Mouse (Mus musculus) heart, embryonic 14.5 days (tissue): ENCODE data around the gene Ehd2. TPM values are rescaled to one million over a fixed set of nuclear protein-coding genes. Genes with fewer than 3 reads are reported as not detected.
A peak's percentile ranks its signal among the peaks of the same experiment; 100 is the strongest.

ENCODE experiments used
- ATAC-seq: fragments of 200-750 bp; cut with Nextera tagmentation; 2 replicates; pipeline ENCODE4 v1.8.0; 2017; ENCODE audit warnings: low read depth, moderate TSS enrichment; ENCODE audit not compliant: insufficient number of reproducible peaks, insufficient read depth, low FRiP score
- H3K27ac ChIP-seq, 2 experiments: fragments of 200-500 bp in 1 of 2; fragments of 300-500 bp in 1 of 2; sonication (generic) in 1 of 2; replicated peaks in 1 of 2; 2 replicates each; pipeline ENCODE4 v1.5.1; 2012 to 2014; ENCODE audit warnings: low read depth in 2 of 2, low read length in 2 of 2, control low read depth in 1 of 2, mild to moderate bottlenecking in 1 of 2, mixed read lengths in 1 of 2; ENCODE audit not compliant: control insufficient read depth in 1 of 2, insufficient read depth in 1 of 2
- H3K27me3 ChIP-seq: fragments of 300-500 bp; sonication (generic); 2 replicates; pipeline ENCODE4 v1.6.1; 2014; ENCODE audit warnings: mild to moderate bottlenecking, low read length, control low read depth; ENCODE audit not compliant: control insufficient read depth, insufficient read depth
- H3K36me3 ChIP-seq: fragments of 300-500 bp; sonication (generic); 2 replicates; pipeline ENCODE4 v1.6.1; 2014; ENCODE audit warnings: mild to moderate bottlenecking, control low read depth, low read length, mixed read lengths; ENCODE audit not compliant: control insufficient read depth, insufficient read depth
- H3K4me1 ChIP-seq, 2 experiments: fragments of 200-500 bp in 1 of 2; fragments of 300-500 bp in 1 of 2; sonication (generic) in 1 of 2; 2 replicates each; pipeline ENCODE4 v1.6.1; 2012 to 2014; ENCODE audit warnings: low read length in 2 of 2, control low read depth in 1 of 2, mixed read lengths in 1 of 2; ENCODE audit not compliant: control insufficient read depth in 2 of 2, insufficient read depth in 2 of 2
- H3K4me2 ChIP-seq: fragments of 300-500 bp; sonication (generic); 2 replicates; pipeline ENCODE4 v1.6.1; 2014; ENCODE audit warnings: mild to moderate bottlenecking, low read length
- H3K4me3 ChIP-seq, 2 experiments: fragments of 200-500 bp in 1 of 2; fragments of 300-500 bp in 1 of 2; sonication (generic) in 1 of 2; 2 replicates each; pipeline ENCODE4 v1.5.1; 2012 to 2014; ENCODE audit warnings: low read length in 2 of 2, mild to moderate bottlenecking in 2 of 2, control low read depth in 1 of 2, low read depth in 1 of 2, moderate library complexity in 1 of 2; ENCODE audit not compliant: control insufficient read depth in 1 of 2, insufficient read depth in 1 of 2
- H3K9ac ChIP-seq: fragments of 300-500 bp; sonication (generic); 2 replicates; pipeline ENCODE4 v1.6.1; 2014; ENCODE audit warnings: mild to moderate bottlenecking, low read length
- H3K9me3 ChIP-seq: fragments of 300-500 bp; sonication (generic); 2 replicates; pipeline ENCODE4 v1.6.1; 2016; ENCODE audit warnings: low read length, control low read depth; ENCODE audit not compliant: control insufficient read depth
- WGBS: fragments of 180-500 bp; shearing (Covaris S2); extraction: QIAGEN DNeasy Blood & Tissue Kit; methylation state at CpG from one replicate; pipeline ENCODE4 v1.1.7; 2014; 5-methylcytosine and 5-hydroxymethylcytosine counted together
- polyA plus RNA-seq: library from polyadenylated mRNA; unstranded; fragments of >200 nt; fragmentation: Nextera tagmentation; extraction: Ambion mirVana; gene quantifications from 2 replicates; pipeline ENCODE4 v1.2.1, GENCODE M21; 2014

Gene Ehd2
- polyA plus RNA-seq, 1 experiment from 2014 or later: 37.4 TPM

- no peak for ATAC-seq
- no peak overlapping the region for H3K4me3 ChIP-seq
- H3K27me3 ChIP-seq: no peaks in the 10 kb centered on the region
- peaks cover 73% of the 10 kb centered on the region for H3K36me3 ChIP-seq
- H3K4me2 ChIP-seq: no peak overlapping the region
- no peaks in the 10 kb centered on the region for H3K9me3 ChIP-seq
- no peak overlapping the region for H3K27ac ChIP-seq
- H3K4me1 ChIP-seq: peaks cover 5 to 8% of the 10 kb centered on the region in 2 experiments; a peak in 3 of 4 replicates
- no peak overlapping the region for H3K9ac ChIP-seq
- 96% methylated on average over 10 of the region's 10 CpGs for WGBS
Observed at GRCm38 (mm10) chr7:15975451-15975850, 8.1 kb upstream of the Ehd2 start.

GRCm38 (mm10) chr7:15974712-15975111, 7.3 kb upstream of the Ehd2 start:
- Histone ChIP-seq H3K4me3 (no peak overlapping the region), H3K4me1 (peaks cover 0 to under 1% of the 10 kb centered on the region in 2 experiments; a peak in 2 of 4 replicates), H3K9me3 (0 out of 2 replicates have a peak, but pooled peaks cover 5% of the 10 kb centered on the region), H3K9ac (no peak overlapping the region), H3K36me3 (peaks cover 78% of the 10 kb centered on the region), H3K27me3 (no peaks in the 10 kb centered on the region), H3K27ac (no peak overlapping the region), H3K4me2 (no peak overlapping the region)
- ATAC-seq: no peak
- WGBS: 55% methylated on average over 5 of the region's 5 CpGs

- Histone ChIP-seq H3K9ac (no peak overlapping the region), H3K4me2 (no peak overlapping the region), H3K27me3 (no peaks in the 10 kb centered on the region), H3K9me3 (0 out of 2 replicates have a peak, but pooled peaks cover 5% of the 10 kb centered on the region), H3K4me3 (no peak overlapping the region), H3K27ac (no peak overlapping the region), H3K4me1 (no peaks in the 10 kb centered on the region), H3K36me3 (peaks cover 66% of the 10 kb centered on the region)
- 78% methylated on average over 25 of the region's 25 CpGs for WGBS
- no peak for ATAC-seq
Observed at GRCm38 (mm10) chr7:15972247-15972646, 4.9 kb upstream of the Ehd2 start.

- WGBS: 80% methylated on average over 3 of the region's 3 CpGs
- H3K27ac ChIP-seq: no peak overlapping the region
- 0 out of 2 replicates have a peak, but pooled peaks cover 5% of the 10 kb centered on the region for H3K9me3 ChIP-seq
- H3K36me3 ChIP-seq: peaks cover 45% of the 10 kb centered on the region
- H3K9ac ChIP-seq: no peak overlapping the region
- H3K4me3 ChIP-seq: no peak overlapping the region
- H3K27me3 ChIP-seq: no peaks in the 10 kb centered on the region
- H3K4me2 ChIP-seq: no peak overlapping the region
- no peak for ATAC-seq
- H3K4me1 ChIP-seq: peaks cover 3 to 4% of the 10 kb centered on the region in 2 experiments
Observed at GRCm38 (mm10) chr7:15969674-15970073, 2.3 kb upstream of the Ehd2 start.

- Histone ChIP-seq H3K27me3 (no peaks in the 10 kb centered on the region), H3K4me2 (no peak overlapping the region), H3K4me1 (peaks cover 14 to 18% of the 10 kb centered on the region in 2 experiments), H3K36me3 (peaks cover 40% of the 10 kb centered on the region), H3K27ac (no peak overlapping the region), H3K9ac (no peak overlapping the region), H3K4me3 (no peak overlapping the region), H3K9me3 (0 out of 2 replicates have a peak, but pooled peaks cover 5% of the 10 kb centered on the region)
- 86% methylated on average over 8 of the region's 8 CpGs for WGBS
- ATAC-seq: no peak
Observed at GRCm38 (mm10) chr7:15968322-15968721, 955 bp upstream of the Ehd2 start.

GRCm38 (mm10) chr7:15966489-15966888, 878 bp downstream of the Ehd2 start:
- WGBS: 49% methylated on average over 3 of the region's 3 CpGs
- Histone ChIP-seq H3K9me3 (0 out of 2 replicates have a peak, but pooled peaks cover 5% of the 10 kb centered on the region), H3K4me3 (peak overlapping the region; percentile 51 to 57; a peak in 3 of 4 replicates), H3K27me3 (no peaks in the 10 kb centered on the region), H3K36me3 (peaks cover 26% of the 10 kb centered on the region), H3K4me2 (peak overlapping the region; percentile 68), H3K4me1 (peaks cover 31 to 36% of the 10 kb centered on the region in 2 experiments), H3K27ac (peak overlapping the region in 1 of 2 experiments; percentile 19; a peak in 1 of 4 replicates), H3K9ac (peak overlapping the region; percentile 81; the same call in 1 of the 2 replicates)
- no peak for ATAC-seq

- Histone ChIP-seq H3K27ac (peak overlapping the region; percentile 89 to 94; a peak in 2 of 4 replicates), H3K4me1 (peaks cover 38 to 49% of the 10 kb centered on the region in 2 experiments), H3K27me3 (no peaks in the 10 kb centered on the region), H3K9me3 (no peaks in the 10 kb centered on the region), H3K9ac (peak overlapping the region; percentile 53; the same call in 1 of the 2 replicates), H3K4me2 (peak overlapping the region; percentile 68), H3K4me3 (peak overlapping the region; percentile 10 to 18; a peak in 3 of 4 replicates), H3K36me3 (peaks cover 23% of the 10 kb centered on the region)
- ATAC-seq: no peak
- 75% methylated on average over 32 of the region's 32 CpGs for WGBS
Observed at GRCm38 (mm10) chr7:15963798-15964652, 3.3 kb downstream of the Ehd2 start.
